Mouse (Mus musculus) CH12.LX (cell line): Measurements from ENCODE around the gene Ank3. TPM values are rescaled to one million over a fixed set of nuclear protein-coding genes. Genes with fewer than 3 reads are reported as not detected.

Experiments
- DNase-seq: peaks from one replicate; pipeline ENCODE4 v3.0.0-alpha.2; 2013; ENCODE audit errors: extremely low read depth
- H3K27ac ChIP-seq: 2 replicates; pipeline ENCODE4 v1.5.1; 2012; ENCODE audit warnings: low read depth, mild to moderate bottlenecking, control low read depth, moderate library complexity; ENCODE audit not compliant: insufficient read depth
- H3K27me3 ChIP-seq: replicated peaks from 2 replicates; pipeline ENCODE3; 2012; ENCODE audit warnings: inconsistent platforms
- H3K36me3 ChIP-seq, 2 experiments: replicated peaks in 1 of 2; 2 replicates each; pipeline versions ENCODE3 to v1.6.1; 2012; ENCODE audit warnings: inconsistent platforms in 1 of 2, low read length in 1 of 2, mild to moderate bottlenecking in 1 of 2, mixed read lengths in 1 of 2, moderate library complexity in 1 of 2; ENCODE audit not compliant: control insufficient read depth in 1 of 2, insufficient read depth in 1 of 2
- H3K4me1 ChIP-seq, 2 experiments: 2 replicates each; pipeline ENCODE4 v1.6.1; 2012; ENCODE audit warnings: inconsistent platforms in 1 of 2, moderate library complexity in 1 of 2; ENCODE audit not compliant: insufficient read depth in 2 of 2, control insufficient read depth in 1 of 2
- H3K4me2 ChIP-seq: 2 replicates; pipeline ENCODE4 v1.6.1; 2012; ENCODE audit warnings: low read depth, mild to moderate bottlenecking, control low read depth; ENCODE audit not compliant: poor library complexity, insufficient read depth, severe bottlenecking
- H3K4me3 ChIP-seq, 3 experiments: fragments of 150-350 bp in 1 of 3; sonication (generic) in 1 of 3; replicated peaks in 1 of 3; 2 replicates each; pipeline versions ENCODE3 to v1.5.1; 2011 to 2012; ENCODE audit warnings: low read depth in 2 of 3, low read length in 2 of 3, mild to moderate bottlenecking in 2 of 3, moderate library complexity in 2 of 3, control low read depth in 1 of 3, improper control_type of control experiment in 1 of 3, inconsistent platforms in 1 of 3, mixed read lengths in 1 of 3; ENCODE audit not compliant: poor library complexity in 1 of 3
- H3K79me2 ChIP-seq: replicated peaks from 2 replicates; pipeline ENCODE4 v1.6.1; 2012; ENCODE audit warnings: mild to moderate bottlenecking, moderate library complexity; ENCODE audit not compliant: control insufficient read depth, poor library complexity, insufficient read depth, severe bottlenecking; ENCODE audit errors: extremely low read depth
- H3K9ac ChIP-seq: 2 replicates; pipeline ENCODE4 v1.6.1; 2012; ENCODE audit warnings: low read depth, mild to moderate bottlenecking, control low read depth, moderate library complexity; ENCODE audit not compliant: insufficient read depth
- H3K9me3 ChIP-seq: replicated peaks from 2 replicates; pipeline ENCODE3; 2012; ENCODE audit warnings: low read length, inconsistent platforms, mixed read lengths
- BHLHE40 ChIP-seq: IDR thresholded peaks from 2 replicates; pipeline ENCODE4 v1.6.1; 2011; ENCODE audit warnings: mild to moderate bottlenecking, low read depth, low read length, improper control_type of control experiment
- CTCF ChIP-seq, 2 experiments: IDR thresholded peaks in 1 of 2; conservative IDR thresholded peaks in 1 of 2; 2 replicates each; pipeline ENCODE4 v1.5.1; 2011 to 2012; ENCODE audit warnings: low read depth in 2 of 2, low read length in 2 of 2, improper control_type of control experiment in 1 of 2, inconsistent platforms in 1 of 2, mild to moderate bottlenecking in 1 of 2, moderate library complexity in 1 of 2
- E2F4 ChIP-seq: IDR thresholded peaks from 2 replicates; pipeline ENCODE4 v1.6.1; 2011; ENCODE audit warnings: low read depth, low read length, improper control_type of control experiment; ENCODE audit not compliant: insufficient replicate concordance
- ELF1 ChIP-seq: IDR thresholded peaks from 2 replicates; pipeline ENCODE4 v1.6.1; 2014; ENCODE audit warnings: low read depth, mild to moderate bottlenecking, inconsistent platforms, low read length, improper control_type of control experiment
- ETS1 ChIP-seq: conservative IDR thresholded peaks from 2 replicates; pipeline ENCODE4 v1.6.1; 2012; ENCODE audit warnings: low read depth, mild to moderate bottlenecking, inconsistent platforms, low read length, improper control_type of control experiment, moderate library complexity
- GABPA ChIP-seq: IDR thresholded peaks from 2 replicates; pipeline ENCODE4 v1.6.1; 2012; ENCODE audit warnings: low read depth, low read length, improper control_type of control experiment, inconsistent platforms; ENCODE audit not compliant: insufficient replicate concordance
- HCFC1 ChIP-seq: IDR thresholded peaks from 2 replicates; pipeline ENCODE4 v1.6.1; 2012; ENCODE audit warnings: low read depth, mild to moderate bottlenecking, inconsistent platforms, low read length, improper control_type of control experiment
- IRF4 ChIP-seq: IDR thresholded peaks from 2 replicates; pipeline ENCODE4 v1.6.1; 2014; ENCODE audit warnings: low read depth, mild to moderate bottlenecking, inconsistent platforms, low read length, improper control_type of control experiment
- JUND ChIP-seq: conservative IDR thresholded peaks from 2 replicates; pipeline ENCODE4 v1.6.1; 2011; ENCODE audit warnings: low read depth, low read length, improper control_type of control experiment
- MAFK ChIP-seq: IDR thresholded peaks from 2 replicates; pipeline ENCODE4 v1.6.1; 2011; ENCODE audit warnings: low read length, improper control_type of control experiment; ENCODE audit not compliant: insufficient replicate concordance
- MAX ChIP-seq: IDR thresholded peaks from 2 replicates; pipeline ENCODE4 v1.6.1; 2011; ENCODE audit warnings: low read length, improper control_type of control experiment
- MAZ ChIP-seq: IDR thresholded peaks from 2 replicates; pipeline ENCODE4 v1.6.1; 2012; ENCODE audit warnings: low read depth, mild to moderate bottlenecking, inconsistent platforms, low read length, improper control_type of control experiment, moderate library complexity
- MEF2A ChIP-seq: IDR thresholded peaks from 2 replicates; pipeline ENCODE4 v1.6.1; 2014; ENCODE audit warnings: low read depth, mild to moderate bottlenecking, inconsistent platforms, low read length, improper control_type of control experiment, borderline replicate concordance
- MXI1 ChIP-seq: IDR thresholded peaks from 2 replicates; pipeline ENCODE4 v1.6.1; 2011; ENCODE audit warnings: mild to moderate bottlenecking, low read depth, low read length, improper control_type of control experiment
- MYC ChIP-seq: IDR thresholded peaks from 2 replicates; pipeline ENCODE4 v1.6.1; 2011; ENCODE audit warnings: low read depth, mild to moderate bottlenecking, improper control_type of control experiment, low read length
- NELFE ChIP-seq: IDR thresholded peaks from 2 replicates; pipeline ENCODE4 v1.6.1; 2011; ENCODE audit warnings: low read depth, low read length, improper control_type of control experiment
- NRF1 ChIP-seq: IDR thresholded peaks from 2 replicates; pipeline ENCODE4 v1.6.1; 2014; ENCODE audit warnings: low read depth, mild to moderate bottlenecking, inconsistent platforms, low read length, improper control_type of control experiment, moderate library complexity
- PAX5 ChIP-seq: IDR thresholded peaks from 2 replicates; pipeline ENCODE4 v1.6.1; 2012; ENCODE audit warnings: low read length, inconsistent platforms, mixed read lengths
- POLR2A ChIP-seq: IDR thresholded peaks from 2 replicates; pipeline ENCODE4 v1.6.1; 2011; ENCODE audit warnings: low read depth, mild to moderate bottlenecking, improper control_type of control experiment, low read length
- RAD21 ChIP-seq: IDR thresholded peaks from 2 replicates; pipeline ENCODE4 v1.6.1; 2011; ENCODE audit warnings: low read depth, mild to moderate bottlenecking, low read length, improper control_type of control experiment, moderate library complexity
- RCOR1 ChIP-seq: conservative IDR thresholded peaks from 2 replicates; pipeline ENCODE4 v1.6.1; 2012; ENCODE audit warnings: low read depth, mild to moderate bottlenecking, inconsistent platforms, low read length, improper control_type of control experiment
- SIN3A ChIP-seq: IDR thresholded peaks from 2 replicates; pipeline ENCODE4 v1.6.1; 2012; ENCODE audit warnings: low read length, improper control_type of control experiment, inconsistent platforms
- SMC3 ChIP-seq: IDR thresholded peaks from 2 replicates; pipeline ENCODE4 v1.6.1; 2011; ENCODE audit warnings: low read depth, low read length, improper control_type of control experiment
- TBP ChIP-seq: conservative IDR thresholded peaks from 2 replicates; pipeline ENCODE4 v1.6.1; 2011; ENCODE audit warnings: low read depth, low read length, improper control_type of control experiment
- UBTF ChIP-seq: IDR thresholded peaks from 2 replicates; pipeline ENCODE4 v1.6.1; 2012; ENCODE audit warnings: low read depth, mild to moderate bottlenecking, inconsistent platforms, low read length, improper control_type of control experiment, moderate library complexity
- USF1 ChIP-seq: IDR thresholded peaks from 2 replicates; pipeline ENCODE4 v1.6.1; 2014; ENCODE audit warnings: low read depth, mild to moderate bottlenecking, inconsistent platforms, low read length, improper control_type of control experiment
- ZC3H11A ChIP-seq: IDR thresholded peaks from 2 replicates; pipeline ENCODE4 v1.6.1; 2012; ENCODE audit warnings: low read depth, mild to moderate bottlenecking, inconsistent platforms, low read length, improper control_type of control experiment
- ZKSCAN1 ChIP-seq: IDR thresholded peaks from 2 replicates; pipeline ENCODE4 v1.6.1; 2012; ENCODE audit warnings: low read depth, inconsistent platforms, low read length, improper control_type of control experiment, borderline replicate concordance
- ZMIZ1 ChIP-seq: IDR thresholded peaks from 2 replicates; pipeline ENCODE4 v1.6.1; 2012; ENCODE audit warnings: low read depth, mild to moderate bottlenecking, inconsistent platforms, low read length, improper control_type of control experiment
- ZNF384 ChIP-seq: IDR thresholded peaks from 2 replicates; pipeline ENCODE4 v1.6.1; 2012; ENCODE audit warnings: low read depth, low read length, improper control_type of control experiment, inconsistent platforms
- dilution Hi-C: fragments of 300-500 bp; cut with MboI; formaldehyde crosslinking; loops from 2 replicates; pipeline ENCODE4 v1.14.3; 2020; ENCODE audit warnings: low sequenced_read_pairs; ENCODE audit not compliant: extremely low pct_unique_long_range_greater_than_20kb, extremely low pct_ligation_motif_present
- in situ Hi-C: fragments of 300-500 bp; cut with MboI; formaldehyde crosslinking; loops from 3 replicates; pipeline ENCODE4 v1.14.3; 2019; ENCODE audit warnings: low sequenced_read_pairs, low pct_ligation_motif_present, low pct_unique_long_range_greater_than_20kb, mixed read lengths
- polyA plus RNA-seq: library from polyadenylated mRNA; unstranded; fragments of >175 nt; gene quantifications from 2 replicates; pipeline ENCODE4 v1.2.1, GENCODE M21; 2012; ENCODE audit warnings: low read depth; ENCODE audit not compliant: insufficient read length
- total RNA-seq, 2 experiments: library from RNA; depleted of rRNA; stranded (reverse); fragments of 300-350 nt in 1 of 2; fragments of >200 nt in 1 of 2; gene quantifications; 2 replicates each; pipeline ENCODE4 v1.2.3; 2012 to 2014

The Ank3 gene
- total and polyA plus RNA-seq, 3 experiments, result 4.7 to 8.3 (median 6.2) TPM

DNA sequence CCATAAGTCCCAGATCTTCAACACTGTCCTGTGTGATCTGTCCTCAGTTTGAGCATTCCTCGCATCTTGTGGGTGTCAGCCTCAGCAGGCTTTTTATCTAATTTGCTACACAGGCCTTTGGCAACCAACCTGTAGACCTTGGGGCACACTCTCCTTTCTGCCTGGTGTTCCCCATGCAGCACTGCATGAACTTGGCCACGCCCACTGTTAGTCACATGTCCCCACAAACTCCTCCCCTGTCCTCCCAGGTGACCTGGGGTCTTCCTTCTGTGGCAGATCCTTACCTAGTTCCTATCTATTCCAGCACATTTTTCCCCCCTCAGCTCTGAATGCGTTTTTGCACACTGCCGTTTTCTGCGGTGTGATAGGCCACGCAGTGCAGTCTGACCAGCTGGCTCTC, 55.0 kb downstream of the Ank3 start:
- no peak overlapping the region for H3K4me2 ChIP-seq
- no peaks in the 10 kb centered on the region for H3K79me2 ChIP-seq
- H3K36me3 ChIP-seq, result no peaks in the 10 kb centered on the region
- no peak overlapping the region for H3K4me3 ChIP-seq
- H3K27ac ChIP-seq, result no peak overlapping the region
- in situ Hi-C loops, result loop anchor here (5.0 to 25.0 kb wide), 3 partner anchors 199 to 834 kb away; no protein-coding TSS in a partner anchor
- DNase-seq, result no peak
- TF ChIP-seq JUND (no peak), CTCF (conservative IDR thresholded peaks at IDR 0.05 in 1 of 2, IDR thresholded peaks at IDR 0.05 in 1 of 2; ENCODE audit: low read depth in 2 of 2, low read length in 2 of 2) (no peak), MAX (no peak), ETS1 (no peak), UBTF (no peak), SIN3A (no peak)
- H3K9ac ChIP-seq, result no peak overlapping the region
- peaks cover 0 to 9% of the 10 kb centered on the region in 2 experiments; a peak in 2 of 4 replicates for H3K4me1 ChIP-seq
- no peaks in the 10 kb centered on the region for H3K9me3 ChIP-seq
- dilution Hi-C loops, result no loop called here
- no peaks in the 10 kb centered on the region for H3K27me3 ChIP-seq

DNA sequence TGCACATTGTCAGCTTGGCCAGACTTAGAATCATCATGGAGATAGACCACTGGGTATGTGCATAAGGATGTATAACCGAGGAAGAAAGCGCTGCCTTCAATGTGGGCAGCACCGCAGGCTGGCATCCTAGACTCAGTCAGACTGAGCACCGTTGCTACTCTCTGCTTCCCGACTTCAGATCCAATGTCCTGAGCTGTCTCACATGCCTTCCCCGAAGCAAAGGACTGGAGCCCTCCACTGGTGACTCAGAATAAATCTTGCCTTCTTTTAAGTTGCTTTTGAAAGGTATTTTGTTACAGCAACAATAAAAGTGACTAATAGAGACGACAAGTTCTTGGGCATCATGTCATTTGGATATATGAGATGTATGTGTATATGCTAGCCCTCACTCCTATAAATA, 55.9 kb downstream of the Ank3 start:
- dilution Hi-C loops, result no loop called here
- H3K9ac ChIP-seq, result no peak overlapping the region

DNA sequence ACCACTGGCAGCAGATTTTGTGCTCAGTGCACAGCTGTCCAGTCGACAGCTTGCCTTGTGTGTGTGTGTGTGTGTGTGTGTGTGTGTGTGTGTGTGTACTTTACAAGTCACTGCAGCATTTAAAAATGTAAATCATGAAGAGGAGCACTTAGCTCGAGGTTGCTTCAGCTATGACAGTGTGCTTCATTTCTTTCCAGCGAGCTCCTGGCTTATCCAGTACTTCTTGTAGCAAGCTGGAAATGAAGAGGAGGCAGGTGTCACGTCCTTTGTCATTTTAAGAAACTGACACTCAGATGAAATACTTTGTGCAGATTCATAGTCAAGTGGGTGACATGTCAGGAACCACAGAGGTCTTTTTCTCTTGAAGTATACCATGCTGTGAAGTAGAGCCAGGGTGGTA, 66.3 kb downstream of the Ank3 start:
- TF ChIP-seq E2F4 (no peak), MXI1 (no peak), POLR2A (no peak), ZKSCAN1 (no peak), MEF2A (no peak), JUND (no peak), UBTF (no peak), TBP (no peak), ZC3H11A (no peak), SIN3A (no peak), CTCF (conservative IDR thresholded peaks at IDR 0.05 in 1 of 2, IDR thresholded peaks at IDR 0.05 in 1 of 2; ENCODE audit: low read depth in 2 of 2, low read length in 2 of 2) (no peak), MAFK (no peak), USF1 (no peak), RCOR1 (no peak), HCFC1 (no peak), ELF1 (no peak)
- Histone ChIP-seq H3K4me1 (peaks cover 0 to 36% of the 10 kb centered on the region in 2 experiments; a peak in 2 of 4 replicates), H3K9ac (no peak overlapping the region), H3K27ac (no peak overlapping the region), H3K36me3 (no peaks in the 10 kb centered on the region), H3K27me3 (no peaks in the 10 kb centered on the region), H3K4me2 (no peak overlapping the region), H3K9me3 (no peaks in the 10 kb centered on the region), H3K79me2 (no peaks in the 10 kb centered on the region), H3K4me3 (no peak overlapping the region)
- DNase-seq, result no peak
- in situ Hi-C loops (loop anchor here (25.0 kb wide), 2 partner anchors 372 to 822 kb away; no protein-coding TSS in a partner anchor), dilution Hi-C loops (no loop called here)

More for the DNA sequence above, 55.9 kb downstream of the Ank3 start:
- Histone ChIP-seq H3K4me1 (peaks cover 0 to 2% of the 10 kb centered on the region in 2 experiments; a peak in 1 of 4 replicates), H3K4me2 (no peak overlapping the region)
- TF ChIP-seq SMC3 (no peak), ZKSCAN1 (no peak), GABPA (no peak), BHLHE40 (no peak), NELFE (no peak), RAD21 (no peak), TBP (no peak), IRF4 (no peak), PAX5 (no peak), MAZ (no peak), ELF1 (no peak), NRF1 (no peak), E2F4 (no peak), ZNF384 (no peak), HCFC1 (no peak), SIN3A (no peak), MYC (no peak), RCOR1 (no peak), ZMIZ1 (no peak)
- TF ChIP-seq, all 38 proteins: peak for 0
- DNase-seq, result no peak
- H3K27me3 ChIP-seq, result no peaks in the 10 kb centered on the region
- no peaks in the 10 kb centered on the region for H3K9me3 ChIP-seq
- no peak overlapping the region for H3K4me3 ChIP-seq
- no peak overlapping the region for H3K27ac ChIP-seq
- no peaks in the 10 kb centered on the region for H3K79me2 ChIP-seq
- in situ Hi-C loops, result loop anchor here (5.0 to 25.0 kb wide), 3 partner anchors 198 to 833 kb away; no protein-coding TSS in a partner anchor
- no peaks in the 10 kb centered on the region for H3K36me3 ChIP-seq
